Mouse (Mus musculus): ENCODE results near the gene Bicdl1. TPM values are rescaled to one million over a fixed set of nuclear protein-coding genes. Genes with fewer than 3 reads are reported as not detected.
"Not testable (repeated sequence)": the region's sequence is repeated elsewhere in the genome, so short reads cannot be mapped to it uniquely, and the experiment has no call there.

Bicdl1 gene
- polyA plus RNA-seq, 1 experiment, result 6.1 TPM

GRCm38 (mm10) chr5:115758431-115759180, 27.2 kb upstream of the Bicdl1 start:
- Histone ChIP-seq H3K4me1 (ENCODE audit: control insufficient read depth, insufficient read depth, low read length) (no peaks in the 10 kb centered on the region), H3K27ac (ENCODE audit: control insufficient read depth, insufficient read depth, low read depth, low read length, poor library complexity) (no peak overlapping the region), H3K4me3 (replicated peaks; ENCODE audit: control insufficient read depth, low read depth, low read length) (no peak overlapping the region)
- 45% methylated on average over 10 of the region's 10 CpGs for WGBS
- TF ChIP-seq POLR2A (IDR thresholded peaks at IDR 0.05; ENCODE audit: borderline replicate concordance, control insufficient read depth, low read depth, low read length), result no peak
- no peak for TF ChIP-seq CTCF (IDR thresholded peaks at IDR 0.05; ENCODE audit: control insufficient read depth, insufficient read depth, low read length)

GRCm38 (mm10) chr5:115757516-115757915, 26.1 kb upstream of the Bicdl1 start:
- no peak for TF ChIP-seq CTCF (IDR thresholded peaks at IDR 0.05; ENCODE audit: control insufficient read depth, insufficient read depth, low read length)
- TF ChIP-seq POLR2A (IDR thresholded peaks at IDR 0.05; ENCODE audit: borderline replicate concordance, control insufficient read depth, low read depth, low read length), result no peak
- H3K4me3 ChIP-seq (replicated peaks; ENCODE audit: control insufficient read depth, low read depth, low read length), result no peak overlapping the region
- no peak overlapping the region for H3K27ac ChIP-seq (ENCODE audit: control insufficient read depth, insufficient read depth, low read depth, low read length, poor library complexity)
- 83% methylated on average over 8 of the region's 8 CpGs for WGBS
- H3K4me1 ChIP-seq (ENCODE audit: control insufficient read depth, insufficient read depth, low read length), result no peaks in the 10 kb centered on the region

- 51% methylated on average over 7 of the region's 7 CpGs for WGBS
- TF ChIP-seq POLR2A (IDR thresholded peaks at IDR 0.05; ENCODE audit: borderline replicate concordance, control insufficient read depth, low read depth, low read length), result no peak
- no peak for TF ChIP-seq CTCF (IDR thresholded peaks at IDR 0.05; ENCODE audit: control insufficient read depth, insufficient read depth, low read length)
- H3K4me3 ChIP-seq (replicated peaks; ENCODE audit: control insufficient read depth, low read depth, low read length), result no peak overlapping the region
- H3K27ac ChIP-seq (ENCODE audit: control insufficient read depth, insufficient read depth, low read depth, low read length, poor library complexity), result no peak overlapping the region
- H3K4me1 ChIP-seq (ENCODE audit: control insufficient read depth, insufficient read depth, low read length), result no peaks in the 10 kb centered on the region
Observed at GRCm38 (mm10) chr5:115755501-115755900, 24.1 kb upstream of the Bicdl1 start.

GRCm38 (mm10) chr5:115754831-115755230, 23.4 kb upstream of the Bicdl1 start:
- Histone ChIP-seq H3K4me3 (replicated peaks; ENCODE audit: control insufficient read depth, low read depth, low read length) (no peak overlapping the region), H3K27ac (ENCODE audit: control insufficient read depth, insufficient read depth, low read depth, low read length, poor library complexity) (no peak overlapping the region), H3K4me1 (ENCODE audit: control insufficient read depth, insufficient read depth, low read length) (no peaks in the 10 kb centered on the region)
- TF ChIP-seq CTCF (IDR thresholded peaks at IDR 0.05; ENCODE audit: control insufficient read depth, insufficient read depth, low read length) (no peak), POLR2A (IDR thresholded peaks at IDR 0.05; ENCODE audit: borderline replicate concordance, control insufficient read depth, low read depth, low read length) (no peak)
- WGBS, result 67% methylated on average over 9 of the region's 9 CpGs

GRCm38 (mm10) chr5:115752883-115753282, 21.5 kb upstream of the Bicdl1 start:
- TF ChIP-seq CTCF (IDR thresholded peaks at IDR 0.05; ENCODE audit: control insufficient read depth, insufficient read depth, low read length) (no peak), POLR2A (IDR thresholded peaks at IDR 0.05; ENCODE audit: borderline replicate concordance, control insufficient read depth, low read depth, low read length) (no peak)
- H3K4me1 ChIP-seq (ENCODE audit: control insufficient read depth, insufficient read depth, low read length), result no peaks in the 10 kb centered on the region
- WGBS, result 17% methylated on average over 5 of the region's 5 CpGs
- H3K4me3 ChIP-seq (replicated peaks; ENCODE audit: control insufficient read depth, low read depth, low read length), result no peak overlapping the region
- H3K27ac ChIP-seq (ENCODE audit: control insufficient read depth, insufficient read depth, low read depth, low read length, poor library complexity), result no peak overlapping the region

GRCm38 (mm10) chr5:115751916-115752315, 20.5 kb upstream of the Bicdl1 start:
- H3K4me3 ChIP-seq (replicated peaks; ENCODE audit: control insufficient read depth, low read depth, low read length); H3K27ac ChIP-seq (ENCODE audit: control insufficient read depth, insufficient read depth, low read depth, low read length, poor library complexity); H3K4me1 ChIP-seq (ENCODE audit: control insufficient read depth, insufficient read depth, low read length): not testable (repeated sequence)
- 88% methylated on average over 9 of the region's 9 CpGs for WGBS

GRCm38 (mm10) chr5:115748316-115748715, 16.9 kb upstream of the Bicdl1 start:
- Histone ChIP-seq H3K4me1 (ENCODE audit: control insufficient read depth, insufficient read depth, low read length) (no peaks in the 10 kb centered on the region), H3K27ac (ENCODE audit: control insufficient read depth, insufficient read depth, low read depth, low read length, poor library complexity) (no peak overlapping the region), H3K4me3 (replicated peaks; ENCODE audit: control insufficient read depth, low read depth, low read length) (no peak overlapping the region)
- WGBS, result 81% methylated on average over 8 of the region's 8 CpGs
- TF ChIP-seq POLR2A (IDR thresholded peaks at IDR 0.05; ENCODE audit: borderline replicate concordance, control insufficient read depth, low read depth, low read length) (no peak), CTCF (IDR thresholded peaks at IDR 0.05; ENCODE audit: control insufficient read depth, insufficient read depth, low read length) (no peak)

GRCm38 (mm10) chr5:115745319-115745718, 13.9 kb upstream of the Bicdl1 start:
- Histone ChIP-seq H3K27ac (ENCODE audit: control insufficient read depth, insufficient read depth, low read depth, low read length, poor library complexity) (no peak overlapping the region), H3K4me1 (ENCODE audit: control insufficient read depth, insufficient read depth, low read length) (no peaks in the 10 kb centered on the region; the same call in 1 of the 2 replicates), H3K4me3 (replicated peaks; ENCODE audit: control insufficient read depth, low read depth, low read length) (no peak overlapping the region)
- TF ChIP-seq POLR2A (IDR thresholded peaks at IDR 0.05; ENCODE audit: borderline replicate concordance, control insufficient read depth, low read depth, low read length) (no peak), CTCF (IDR thresholded peaks at IDR 0.05; ENCODE audit: control insufficient read depth, insufficient read depth, low read length) (no peak)
- 33% methylated on average over 15 of the region's 15 CpGs for WGBS

GRCm38 (mm10) chr5:115738032-115738431, 6.6 kb upstream of the Bicdl1 start:
- WGBS, result 82% methylated on average over 5 of the region's 5 CpGs
- Histone ChIP-seq H3K4me1 (ENCODE audit: control insufficient read depth, insufficient read depth, low read length) (no peaks in the 10 kb centered on the region; the same call in 1 of the 2 replicates), H3K4me3 (replicated peaks; ENCODE audit: control insufficient read depth, low read depth, low read length) (no peak overlapping the region), H3K27ac (ENCODE audit: control insufficient read depth, insufficient read depth, low read depth, low read length, poor library complexity) (no peak overlapping the region)
- no peak for TF ChIP-seq POLR2A (IDR thresholded peaks at IDR 0.05; ENCODE audit: borderline replicate concordance, control insufficient read depth, low read depth, low read length)
- TF ChIP-seq CTCF (IDR thresholded peaks at IDR 0.05; ENCODE audit: control insufficient read depth, insufficient read depth, low read length), result no peak
